Mouse (Mus musculus): ENCODE measurements around the gene Stk11ip.

The Stk11ip gene

DNA sequence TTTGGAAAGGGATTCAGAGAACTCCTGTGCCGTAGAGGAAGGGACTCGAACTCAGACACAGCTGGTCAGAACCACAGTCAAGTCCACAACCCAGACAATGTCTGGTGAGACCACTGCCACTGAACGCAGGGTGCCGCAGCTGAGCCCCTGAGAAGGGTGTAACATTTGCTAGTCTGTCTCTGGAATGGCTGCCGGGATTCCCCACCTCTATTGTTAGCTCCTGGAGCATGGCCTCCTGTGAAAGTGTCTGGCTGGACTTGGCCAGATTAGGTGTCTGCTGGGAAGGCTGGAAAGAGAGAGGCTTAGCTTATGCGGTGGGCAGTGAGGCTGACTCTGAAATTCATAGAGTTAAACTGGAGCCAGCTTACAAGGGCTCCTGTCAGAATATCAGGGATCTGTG lies 49.1 kb downstream of the Stk11ip start:
- no peak for DNase-seq (ENCODE audit: low spot score)

DNA sequence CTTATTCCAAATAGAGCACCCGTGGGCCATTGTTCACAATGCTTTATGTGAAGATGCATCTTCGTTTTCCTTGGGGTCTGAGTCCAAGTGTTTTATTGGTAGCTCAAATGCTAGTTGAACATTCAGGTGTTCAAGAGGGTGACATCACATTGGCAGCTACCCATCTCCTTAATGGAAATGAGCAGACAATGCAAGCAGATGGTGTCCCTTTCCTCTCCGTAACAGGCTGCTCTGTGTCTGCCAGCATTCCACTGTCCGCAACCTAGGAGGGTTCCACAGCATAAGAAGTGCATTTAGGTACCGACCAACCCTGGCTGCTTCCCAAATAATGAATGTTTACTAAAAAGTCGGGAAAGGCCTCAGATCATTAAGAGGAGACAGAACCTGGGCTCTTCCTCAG lies 51.4 kb downstream of the Stk11ip start:
- no peak for DNase-seq (ENCODE audit: low spot score)

DNA sequence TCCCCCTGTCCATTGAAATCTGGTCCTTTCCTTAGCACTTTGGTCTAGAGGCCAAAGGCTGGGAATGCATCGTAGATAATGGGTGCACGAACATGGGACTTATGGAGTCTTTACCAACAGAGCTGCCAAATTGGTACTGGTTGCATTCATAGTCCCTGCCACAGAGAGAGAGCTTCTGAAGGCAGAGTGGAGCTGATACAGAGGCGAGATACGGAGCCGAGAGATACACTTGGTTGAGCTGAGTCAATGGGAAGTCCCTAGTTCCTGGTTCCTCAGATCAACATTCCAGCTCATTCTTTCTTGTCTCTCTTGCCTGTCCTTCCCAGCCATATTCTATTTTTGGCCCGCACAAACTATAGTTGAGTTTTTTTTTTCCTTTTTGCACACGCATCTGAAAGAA lies 52.4 kb downstream of the Stk11ip start:
- DNase-seq (ENCODE audit: low spot score) = no peak

DNA sequence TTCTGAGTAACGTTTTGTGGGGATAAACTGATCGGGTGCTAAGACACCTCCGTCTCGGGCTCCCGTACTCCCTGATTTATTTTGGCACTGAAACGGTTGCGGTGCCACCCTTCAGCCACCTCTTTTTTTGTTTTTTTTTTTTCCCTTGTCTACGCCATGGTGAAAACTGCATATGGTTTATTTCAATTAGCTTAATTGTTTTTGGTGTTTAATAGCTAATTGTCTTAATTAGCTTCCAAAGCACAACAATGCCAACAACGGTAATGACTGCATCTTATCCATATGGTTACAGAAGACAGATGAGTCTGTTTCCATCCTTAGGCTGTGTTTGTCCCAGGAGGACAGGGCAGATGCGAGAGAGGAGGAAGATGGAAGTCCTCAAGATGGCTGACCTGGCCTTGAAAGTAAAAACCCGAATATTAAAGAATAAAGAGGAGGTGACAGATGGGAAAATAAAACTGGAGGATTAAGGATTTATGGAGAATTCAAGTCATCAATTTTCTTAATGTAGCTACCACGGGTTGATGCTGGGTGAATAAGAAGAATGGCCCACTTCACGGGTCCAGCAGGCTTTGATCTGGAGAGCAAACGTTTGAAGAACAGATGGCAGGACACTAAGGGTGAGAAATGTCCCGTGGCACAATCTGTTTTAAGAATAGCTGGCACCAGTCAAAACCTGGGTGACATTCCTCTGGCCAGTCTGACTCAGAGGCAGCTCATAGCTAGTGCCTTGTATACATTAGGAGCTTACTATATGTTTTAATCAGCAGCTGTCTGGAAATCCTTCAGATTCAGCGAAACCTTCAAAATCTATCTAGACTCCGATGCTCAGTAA lies 53.4 kb downstream of the Stk11ip start:
- no peak for DNase-seq (ENCODE audit: low spot score)

GRCm38 (mm10) chr1:75581936-75582624 lies 60.8 kb downstream of the Stk11ip start:
- DNase-seq (ENCODE audit: low spot score) = no peak

GRCm38 (mm10) chr1:75582625-75582956 lies 61.3 kb downstream of the Stk11ip start:
- no peak for DNase-seq (ENCODE audit: low spot score)

DNA sequence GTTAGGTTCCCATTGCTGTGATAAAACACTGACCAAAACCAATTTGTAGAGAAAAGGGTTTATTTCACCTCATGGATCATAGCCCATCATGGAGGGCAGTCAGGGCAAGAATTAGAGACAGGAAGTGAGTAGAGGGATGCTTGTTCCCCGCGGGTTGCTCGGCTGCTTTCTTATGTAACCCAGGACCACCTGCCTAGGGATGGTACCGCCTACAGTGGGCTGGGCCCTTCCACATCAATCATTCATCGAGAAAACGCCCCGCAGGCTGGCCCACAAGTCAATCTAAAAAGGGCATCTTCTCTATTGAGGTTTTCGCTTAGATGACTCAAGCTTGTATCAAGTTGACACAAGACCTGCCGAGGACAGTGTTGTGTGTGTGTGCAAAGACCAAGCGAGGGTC lies 61.7 kb downstream of the Stk11ip start:
- DNase-seq (ENCODE audit: low spot score) = no peak

- DNase-seq (ENCODE audit: low spot score) = no peak
These were observed 65.5 kb downstream of the Stk11ip start for GRCm38 (mm10) chr1:75586791-75587190.

Measured in layer of hippocampus, adult 11-12 months (tissue).